Mouse (Mus musculus): ENCODE results near the gene Unk.

Gene Unk

GRCm38 (mm10) chr11:116030088-116030897 is at the start of gene Unk:
Gene Unk (plus strand): TSS chr11:116030322.
- DNase-seq (ENCODE audit: low spot score in 2 of 2), result peak; percentile 93 to 96

GRCm38 (mm10) chr11:115982472-115982871 is 47.6 kb upstream of the Unk start:
- no peak for DNase-seq (ENCODE audit: low spot score in 2 of 2)

- no peak for DNase-seq (ENCODE audit: low spot score in 2 of 2)
These were observed 46.8 kb upstream of the Unk start for GRCm38 (mm10) chr11:115983291-115983690.

- DNase-seq (ENCODE audit: low spot score in 2 of 2), result no peak
These were observed 40.4 kb upstream of the Unk start for GRCm38 (mm10) chr11:115989686-115990085.

GRCm38 (mm10) chr11:115992098-115992497 is 38.0 kb upstream of the Unk start:
- DNase-seq (ENCODE audit: low spot score in 2 of 2), result no peak

- no peak for DNase-seq (ENCODE audit: low spot score in 2 of 2)
These were observed 34.9 kb upstream of the Unk start for GRCm38 (mm10) chr11:115995256-115995655.

- DNase-seq (ENCODE audit: low spot score in 2 of 2), result no peak
These were observed 33.1 kb upstream of the Unk start for GRCm38 (mm10) chr11:115997047-115997446.

GRCm38 (mm10) chr11:115997662-115998061 is 32.5 kb upstream of the Unk start:
- DNase-seq (ENCODE audit: low spot score in 2 of 2), result no peak

- no peak for DNase-seq (ENCODE audit: low spot score in 2 of 2)
These were observed 31.1 kb upstream of the Unk start for GRCm38 (mm10) chr11:115999027-115999426.

- DNase-seq (ENCODE audit: low spot score in 2 of 2), result peak; percentile 63 to 87
These were observed 30.5 kb upstream of the Unk start for GRCm38 (mm10) chr11:115999538-116000143.

GRCm38 (mm10) chr11:116000607-116001006 is 29.5 kb upstream of the Unk start:
- DNase-seq (ENCODE audit: low spot score in 2 of 2), result no peak

- no peak for DNase-seq (ENCODE audit: low spot score in 2 of 2)
These were observed 28.4 kb upstream of the Unk start for GRCm38 (mm10) chr11:116001725-116002124.

GRCm38 (mm10) chr11:116002894-116003293 is 27.2 kb upstream of the Unk start:
- no peak for DNase-seq (ENCODE audit: low spot score in 2 of 2)

- no peak for DNase-seq (ENCODE audit: low spot score in 2 of 2)
These were observed 25.8 kb upstream of the Unk start for GRCm38 (mm10) chr11:116004186-116004823.

GRCm38 (mm10) chr11:116004840-116005700 is 25.1 kb upstream of the Unk start:
- peak; percentile 36 to 78 for DNase-seq (ENCODE audit: low spot score in 2 of 2)

- no peak for DNase-seq (ENCODE audit: low spot score in 2 of 2)
These were observed 24.3 kb upstream of the Unk start for GRCm38 (mm10) chr11:116005701-116006419.

GRCm38 (mm10) chr11:116007095-116007850 is 22.8 kb upstream of the Unk start:
- DNase-seq (ENCODE audit: low spot score in 2 of 2), result no peak

- no peak for DNase-seq (ENCODE audit: low spot score in 2 of 2)
These were observed 21.7 kb upstream of the Unk start for GRCm38 (mm10) chr11:116008411-116008810.

GRCm38 (mm10) chr11:116008832-116009375 is 21.2 kb upstream of the Unk start:
- DNase-seq (ENCODE audit: low spot score in 2 of 2), result no peak

- DNase-seq (ENCODE audit: low spot score in 2 of 2), result no peak
These were observed 20.5 kb upstream of the Unk start for GRCm38 (mm10) chr11:116009661-116010060.

All from spleen, postnatal 10 days (tissue).